Mouse (Mus musculus) thymus, postnatal 36 days (tissue): Measurements from ENCODE around the gene Aup1.

Experiments
- DNase-seq, 2 experiments: peaks; one replicate each; pipeline ENCODE4 v3.0.0; 2022; ENCODE audit warnings: mixed read lengths in 2 of 2

Gene Aup1

DNA sequence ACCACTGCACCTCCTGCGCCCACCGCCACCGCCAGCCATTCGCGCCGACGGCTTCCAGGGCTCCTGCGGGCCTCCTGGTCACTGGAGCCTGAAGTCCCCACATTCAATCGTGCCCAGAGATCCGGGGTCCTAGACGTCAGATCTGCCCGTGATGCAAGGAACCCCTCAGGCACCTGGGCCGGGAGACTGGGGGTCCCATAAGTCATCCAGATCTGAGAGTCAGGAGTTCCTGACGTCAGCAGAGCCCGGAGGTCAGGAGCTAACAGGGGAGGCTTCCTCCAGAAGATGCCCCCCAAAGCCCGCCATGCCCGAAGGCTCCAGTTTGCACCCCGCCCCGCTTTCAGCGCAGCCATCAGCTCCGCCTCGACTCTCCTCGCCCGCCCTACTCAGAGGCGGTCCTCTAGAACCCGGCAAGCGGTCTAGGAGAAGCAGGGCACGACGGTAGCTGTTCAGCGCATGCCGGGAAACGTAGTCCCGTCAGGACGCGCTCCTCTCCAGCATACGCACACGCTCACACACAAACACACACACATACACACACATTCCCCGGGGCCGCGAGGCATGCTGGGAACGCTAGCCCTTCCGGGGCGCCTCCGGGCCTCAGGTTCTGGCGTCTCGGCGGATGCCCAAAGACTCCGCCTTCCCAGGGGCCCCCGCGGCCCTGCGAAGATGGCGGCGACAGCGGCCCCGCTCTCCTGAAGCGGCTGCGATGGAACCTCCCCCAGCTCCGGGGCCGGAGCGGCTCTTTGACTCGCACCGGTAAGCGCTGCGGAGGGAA, at the start of gene Aup1:
Gene Aup1, plus strand, starts transcription at position 448 of the 778 bp plus-strand sequence.
- peak; percentile 97 for DNase-seq

- DNase-seq = no peak
Measured at GRCm38 (mm10) chr6:83004872-83005271, 49.4 kb upstream of the Aup1 start.

- no peak for DNase-seq
Measured at GRCm38 (mm10) chr6:83005444-83006011, 48.8 kb upstream of the Aup1 start.

- DNase-seq = no peak
Measured at GRCm38 (mm10) chr6:83006114-83006513, 48.2 kb upstream of the Aup1 start.

GRCm38 (mm10) chr6:83008659-83009058, 45.7 kb upstream of the Aup1 start:
- DNase-seq = no peak

GRCm38 (mm10) chr6:83010010-83010409, 44.3 kb upstream of the Aup1 start:
- DNase-seq = no peak

- DNase-seq = no peak
Measured at GRCm38 (mm10) chr6:83011255-83011654, 43.1 kb upstream of the Aup1 start.

GRCm38 (mm10) chr6:83011756-83012155, 42.6 kb upstream of the Aup1 start:
- DNase-seq = no peak

DNA sequence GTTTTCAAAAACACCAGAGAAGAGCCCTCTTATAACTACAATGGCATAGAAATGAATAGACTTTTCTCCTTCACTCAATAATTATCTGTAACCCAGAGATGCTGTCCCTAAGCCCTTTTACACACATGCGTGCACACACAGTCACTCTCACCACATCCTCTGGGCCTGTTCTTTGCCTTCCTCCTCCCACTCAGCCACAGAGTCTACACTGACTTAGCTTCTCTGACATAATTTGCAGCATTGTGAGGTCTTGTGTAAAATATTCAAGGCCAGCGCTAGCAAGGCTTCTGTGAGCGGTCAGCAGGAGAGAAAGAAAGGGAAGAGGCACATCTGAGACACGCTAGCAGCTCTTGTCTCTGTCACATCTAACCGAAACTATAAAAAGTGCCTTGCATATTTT, 40.9 kb upstream of the Aup1 start:
- no peak for DNase-seq

- no peak for DNase-seq
Measured at GRCm38 (mm10) chr6:83014482-83015466, 39.5 kb upstream of the Aup1 start.

- no peak for DNase-seq
Measured at GRCm38 (mm10) chr6:83015749-83016148, 38.6 kb upstream of the Aup1 start.

GRCm38 (mm10) chr6:83017190-83017589, 37.1 kb upstream of the Aup1 start:
- DNase-seq = no peak

DNA sequence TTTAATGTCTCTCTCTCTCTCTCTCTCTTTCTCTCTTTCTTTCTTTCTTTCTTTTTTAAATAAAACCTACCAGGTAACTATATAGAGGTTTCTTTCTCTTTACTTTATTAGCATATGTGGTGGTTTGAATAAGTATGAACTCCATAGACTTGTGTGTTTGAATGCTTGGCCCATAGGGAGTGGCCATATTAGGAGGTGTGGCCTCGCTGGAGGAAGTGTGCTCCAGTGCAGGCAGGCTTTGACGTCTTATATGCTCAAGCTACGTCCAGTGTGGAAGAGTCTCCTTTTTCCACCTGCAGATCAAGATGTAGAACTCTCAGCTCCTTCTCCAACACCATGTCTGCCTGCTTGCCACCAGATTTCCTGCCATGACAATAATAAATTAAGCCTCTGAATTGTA, 35.3 kb upstream of the Aup1 start:
- no peak for DNase-seq

DNA sequence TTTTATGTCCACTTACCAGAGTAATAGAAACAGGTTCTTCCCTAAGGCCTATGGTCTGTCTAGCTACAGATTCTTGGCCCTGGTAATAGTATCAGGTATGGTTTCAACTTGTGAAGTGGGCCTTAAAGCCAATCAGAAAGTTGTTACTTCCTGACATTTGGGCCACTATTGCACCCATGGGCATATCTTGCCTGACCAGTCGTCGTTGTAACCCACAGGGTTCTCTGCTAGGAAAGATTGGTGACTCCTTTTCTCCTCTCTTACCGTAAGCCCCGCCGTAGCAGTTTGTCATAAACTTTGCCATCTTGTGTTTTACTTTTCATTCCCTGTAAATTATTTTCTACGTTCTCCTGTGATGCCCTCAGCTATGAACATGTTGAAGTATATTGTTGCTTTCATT, 34.2 kb upstream of the Aup1 start:
- no peak for DNase-seq

DNA sequence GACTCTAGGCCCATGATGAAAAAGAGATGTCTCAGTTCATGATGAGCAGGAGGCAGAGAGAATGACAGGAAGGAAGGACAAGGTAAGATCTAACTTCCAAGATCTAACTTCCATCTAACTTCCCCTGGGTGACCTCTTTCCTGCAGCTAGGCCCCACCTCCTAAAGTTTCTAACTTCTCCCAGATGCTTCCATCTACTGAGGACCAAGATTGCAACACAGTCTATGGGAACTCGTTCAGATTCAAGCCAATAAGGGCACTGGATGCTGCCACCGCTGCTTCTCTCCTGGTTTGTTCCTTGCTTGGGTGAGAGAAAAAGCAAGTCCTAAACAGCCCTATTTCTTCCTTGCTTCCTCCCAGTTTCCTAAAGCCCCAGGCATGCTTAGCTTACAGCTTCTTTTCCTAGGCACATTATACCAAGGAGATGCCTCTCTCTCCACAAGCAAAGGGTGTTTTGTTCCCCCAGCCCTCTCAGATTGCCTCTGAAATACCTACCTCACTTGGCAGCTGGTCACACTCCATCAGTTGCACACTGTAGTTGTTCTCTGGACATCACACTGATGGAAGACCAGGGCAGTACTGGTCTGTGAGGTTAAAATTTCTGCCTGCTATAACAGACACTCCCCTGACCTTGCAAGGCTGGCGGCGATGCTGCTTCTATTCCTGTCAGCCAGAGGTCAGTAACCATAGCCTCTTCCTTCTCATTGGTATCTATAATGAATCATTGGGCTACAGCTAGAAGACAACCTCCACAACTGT, 33.3 kb upstream of the Aup1 start:
- DNase-seq = no peak

- no peak for DNase-seq
Measured at GRCm38 (mm10) chr6:83023008-83023407, 31.3 kb upstream of the Aup1 start.

DNA sequence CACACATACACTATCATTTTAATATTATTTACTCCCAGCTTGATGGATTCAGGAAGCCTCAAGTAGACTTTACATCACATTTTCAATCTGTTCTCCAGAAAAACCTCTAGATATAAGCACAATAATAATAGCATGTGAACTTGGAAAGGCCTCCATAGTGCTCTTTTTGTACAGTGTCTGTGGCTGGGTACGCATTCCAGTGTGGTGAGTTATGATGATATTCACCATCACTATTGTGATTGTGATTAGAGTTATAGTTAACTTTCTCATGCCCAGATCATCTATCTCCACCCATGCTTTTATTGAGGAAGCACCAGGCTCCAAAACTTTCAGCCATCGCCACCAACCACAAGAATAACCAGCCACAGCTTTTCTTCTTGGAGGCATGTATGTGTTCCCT, 30.5 kb upstream of the Aup1 start:
- DNase-seq = no peak

DNA sequence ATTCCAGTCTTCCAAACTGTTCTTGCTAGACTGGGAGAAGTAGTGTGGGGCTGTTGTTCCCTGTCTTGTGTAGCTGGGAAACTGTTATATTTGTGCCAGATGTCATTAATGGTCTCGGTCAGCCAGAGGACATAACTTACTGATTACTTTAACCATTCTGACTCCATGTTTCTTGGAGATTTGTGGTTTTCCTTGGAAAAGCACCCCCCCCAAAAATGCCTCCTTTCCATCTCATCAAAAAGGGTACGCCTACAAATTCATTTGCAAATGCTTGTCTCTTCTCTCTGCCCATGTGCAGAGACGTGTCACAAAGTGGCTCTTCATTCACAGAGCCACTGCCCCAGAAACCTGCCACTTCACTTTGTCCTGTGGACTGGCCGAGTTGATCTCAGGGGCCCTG, 29.9 kb upstream of the Aup1 start:
- DNase-seq = no peak

DNA sequence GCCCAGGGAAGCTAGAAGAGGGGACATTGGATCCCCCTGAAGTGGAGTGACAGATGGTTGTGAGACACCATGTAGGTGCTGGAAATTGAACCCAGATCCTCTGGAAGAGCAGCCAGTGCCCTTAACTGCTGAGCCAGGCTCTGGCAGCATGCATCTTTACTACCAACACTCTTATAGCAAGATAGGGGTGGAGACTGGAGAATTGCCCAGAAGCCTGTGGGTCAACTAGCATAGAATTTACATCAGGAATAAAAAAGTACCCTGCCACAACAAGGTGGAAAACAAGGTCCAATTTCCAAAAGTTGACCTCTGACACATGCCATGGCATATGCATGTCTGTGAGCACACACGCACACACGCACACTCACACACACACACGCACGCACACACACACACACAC, 29.1 kb upstream of the Aup1 start:
- no peak for DNase-seq

DNA sequence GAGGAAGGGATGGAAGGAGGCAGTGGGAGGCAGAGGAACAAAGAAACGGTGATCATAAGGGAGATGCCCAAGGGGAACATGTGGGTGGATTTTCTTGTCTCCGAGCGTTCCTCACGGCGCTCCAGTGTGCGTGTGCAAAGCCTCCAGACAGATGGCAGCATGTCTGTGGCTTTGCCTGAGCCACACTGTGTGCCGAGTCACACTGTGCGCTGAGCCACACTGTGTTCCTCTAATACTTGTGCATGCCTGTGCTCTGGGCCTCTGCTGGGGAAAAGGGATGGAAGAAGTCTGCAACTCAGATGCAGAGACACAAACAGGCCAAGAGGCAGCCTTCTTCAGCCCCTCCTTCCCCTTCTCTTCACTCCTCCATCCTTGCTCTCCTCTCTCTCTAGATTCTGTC, 27.0 kb upstream of the Aup1 start:
- no peak for DNase-seq

DNA sequence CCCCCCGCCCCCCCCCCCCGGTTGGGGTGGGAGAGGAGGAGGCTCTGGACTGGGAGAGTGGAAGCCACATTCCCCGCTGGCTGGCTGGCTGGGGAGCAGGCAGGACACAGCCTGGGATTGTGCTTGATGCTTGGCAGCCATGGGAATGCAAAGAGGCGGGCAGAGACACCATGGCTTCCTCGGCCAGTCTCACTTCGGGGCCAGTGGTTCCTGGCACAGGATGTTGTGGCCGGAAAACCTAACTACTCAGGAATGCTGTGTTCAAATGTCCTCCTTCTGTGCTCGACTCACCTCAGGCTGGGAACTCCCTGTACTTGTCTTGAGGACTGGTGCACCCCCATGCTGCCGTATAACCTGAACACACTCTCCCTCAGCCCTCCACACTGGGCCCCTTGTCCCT, 26.6 kb upstream of the Aup1 start:
- no peak for DNase-seq

DNA sequence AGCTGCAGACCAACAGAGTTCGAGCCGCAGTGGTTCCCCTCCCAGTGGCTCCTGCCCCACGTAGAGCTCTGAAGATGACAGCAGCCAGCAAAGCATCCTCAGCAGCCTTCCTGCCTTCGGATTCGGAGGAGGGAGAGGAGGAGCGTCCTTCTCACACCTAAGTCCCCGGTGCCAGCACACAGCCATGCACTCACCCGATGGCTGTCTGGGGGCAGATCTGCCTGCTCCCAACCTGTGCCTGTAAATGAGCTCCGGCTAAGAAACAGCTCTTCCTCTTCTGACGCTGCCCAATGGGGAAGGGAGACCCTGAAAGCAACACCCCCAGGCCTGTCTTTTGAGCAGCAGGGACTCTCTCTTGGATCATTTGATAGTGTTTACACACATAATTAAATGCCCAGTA, 24.5 kb upstream of the Aup1 start:
- DNase-seq = no peak

- no peak for DNase-seq
Measured at GRCm38 (mm10) chr6:83031111-83031510, 23.2 kb upstream of the Aup1 start.
